Mouse (Mus musculus): ENCODE measurements around the gene Mypop. TPM values are rescaled to one million over a fixed set of nuclear protein-coding genes. Genes with fewer than 3 reads are reported as not detected.

Gene Mypop
- polyA plus RNA-seq, 1 experiment from 2014 or later, result 5.2 TPM

Other genes with a start within 250 kb of the Mypop start
- not detected in 2 replicates for gene Psg19, start 192.7 kb upstream of the Mypop start, polyA plus RNA-seq (2015; fragmentation: Nextera tagmentation; extraction: Ambion mirVana)
- gene Psg17, start 169.6 kb upstream of the Mypop start, polyA plus RNA-seq (2015; fragmentation: Nextera tagmentation; extraction: Ambion mirVana), result 0.09 TPM in 1 of 2 replicates, not detected in the other
- gene Mill2, start 151.3 kb upstream of the Mypop start, polyA plus RNA-seq (2015; fragmentation: Nextera tagmentation; extraction: Ambion mirVana), result 0.17 and 0.23 TPM in 2 replicates
- 0.74 and 1.0 TPM in 2 replicates for gene Pglyrp1, start 119.9 kb upstream of the Mypop start, polyA plus RNA-seq (2015; fragmentation: Nextera tagmentation; extraction: Ambion mirVana)
- 32.8 and 34.6 TPM in 2 replicates for gene Ccdc61, start 80.8 kb upstream of the Mypop start, polyA plus RNA-seq (2015; fragmentation: Nextera tagmentation; extraction: Ambion mirVana)
- 0.33 and 0.41 TPM in 2 replicates for gene Nova2, start 65.4 kb upstream of the Mypop start, polyA plus RNA-seq (2015; fragmentation: Nextera tagmentation; extraction: Ambion mirVana)
- not detected in 2 replicates for gene Nanos2, start 3.8 kb upstream of the Mypop start, polyA plus RNA-seq (2015; fragmentation: Nextera tagmentation; extraction: Ambion mirVana)
- gene Irf2bp1, start 12.8 kb downstream of the Mypop start, polyA plus RNA-seq (2015; fragmentation: Nextera tagmentation; extraction: Ambion mirVana), result 26.3 and 26.9 TPM in 2 replicates
- 3.5 and 4.1 TPM in 2 replicates for gene Foxa3, start 32.3 kb downstream of the Mypop start, polyA plus RNA-seq (2015; fragmentation: Nextera tagmentation; extraction: Ambion mirVana)
- gene Sympk, start 33.1 kb downstream of the Mypop start, polyA plus RNA-seq (2015; fragmentation: Nextera tagmentation; extraction: Ambion mirVana), result 33.6 and 37.8 TPM in 2 replicates
- not detected in 2 replicates for gene Rsph6a, start 63.4 kb downstream of the Mypop start, polyA plus RNA-seq (2015; fragmentation: Nextera tagmentation; extraction: Ambion mirVana)
- 16.8 and 17.4 TPM in 2 replicates for gene Dmwd, start 85.0 kb downstream of the Mypop start, polyA plus RNA-seq (2015; fragmentation: Nextera tagmentation; extraction: Ambion mirVana)
- gene Dmpk, start 92.6 kb downstream of the Mypop start, polyA plus RNA-seq (2015; fragmentation: Nextera tagmentation; extraction: Ambion mirVana), result 22.6 and 23.1 TPM in 2 replicates
- 13.4 and 13.9 TPM in 2 replicates for gene Six5, start 103.3 kb downstream of the Mypop start, polyA plus RNA-seq (2015; fragmentation: Nextera tagmentation; extraction: Ambion mirVana)
- 4.2 and 4.3 TPM in 2 replicates for gene Gm4969, start 127.1 kb downstream of the Mypop start, polyA plus RNA-seq (2015; fragmentation: Nextera tagmentation; extraction: Ambion mirVana)
- gene Fbxo46, start 128.6 kb downstream of the Mypop start, polyA plus RNA-seq (2015; fragmentation: Nextera tagmentation; extraction: Ambion mirVana), result 16.8 and 19.1 TPM in 2 replicates
- gene Qpctl, start 158.0 kb downstream of the Mypop start, polyA plus RNA-seq (2015; fragmentation: Nextera tagmentation; extraction: Ambion mirVana), result 17.1 and 18.1 TPM in 2 replicates
- 146 and 149 TPM in 2 replicates for gene Snrpd2, start 158.5 kb downstream of the Mypop start, polyA plus RNA-seq (2015; fragmentation: Nextera tagmentation; extraction: Ambion mirVana)
- gene Gipr, start 174.9 kb downstream of the Mypop start, polyA plus RNA-seq (2015; fragmentation: Nextera tagmentation; extraction: Ambion mirVana), result 0.29 and 0.41 TPM in 2 replicates
- gene Eml2, start 185.2 kb downstream of the Mypop start, polyA plus RNA-seq (2015; fragmentation: Nextera tagmentation; extraction: Ambion mirVana), result 5.2 and 5.5 TPM in 2 replicates
- 4.6 and 6.2 TPM in 2 replicates for gene Gpr4, start 221.3 kb downstream of the Mypop start, polyA plus RNA-seq (2015; fragmentation: Nextera tagmentation; extraction: Ambion mirVana)
- 35.2 and 35.7 TPM in 2 replicates for gene Opa3, start 237.1 kb downstream of the Mypop start, polyA plus RNA-seq (2015; fragmentation: Nextera tagmentation; extraction: Ambion mirVana)

All from limb, embryonic 13.5 days (tissue).